Mouse (Mus musculus) heart, embryonic 11.5 days (tissue): ENCODE results near the gene Gpr61. TPM values are rescaled to one million over a fixed set of nuclear protein-coding genes. Genes with fewer than 3 reads are reported as not detected.

Experiments
- ATAC-seq: fragments of 200-750 bp; cut with Nextera tagmentation; replicated peaks from 2 replicates; pipeline ENCODE4 v1.8.0; 2017; ENCODE audit warnings: moderate library complexity; ENCODE audit not compliant: insufficient number of reproducible peaks, low FRiP score, low TSS enrichment
- H3K27ac ChIP-seq: fragments of 300-500 bp; sonication (generic); 2 replicates; pipeline ENCODE4 v1.5.1; 2014; ENCODE audit warnings: mild to moderate bottlenecking, low read depth, low read length
- H3K27me3 ChIP-seq: fragments of 300-500 bp; sonication (generic); 2 replicates; pipeline ENCODE4 v1.6.1; 2014; ENCODE audit warnings: mild to moderate bottlenecking, low read length, mixed read lengths; ENCODE audit not compliant: control insufficient read depth, insufficient read depth
- H3K36me3 ChIP-seq: fragments of 300-500 bp; sonication (generic); 2 replicates; pipeline ENCODE4 v1.6.1; 2014; ENCODE audit warnings: mild to moderate bottlenecking, low read length, moderate library complexity, mixed read lengths; ENCODE audit not compliant: control insufficient read depth, insufficient read depth
- H3K4me1 ChIP-seq: fragments of 300-500 bp; sonication (generic); 2 replicates; pipeline ENCODE4 v1.6.1; 2014; ENCODE audit warnings: low read length; ENCODE audit not compliant: control insufficient read depth, insufficient read depth
- H3K4me2 ChIP-seq: fragments of 300-500 bp; sonication (generic); 2 replicates; pipeline ENCODE4 v1.6.1; 2014; ENCODE audit warnings: mild to moderate bottlenecking, moderate library complexity
- H3K4me3 ChIP-seq: fragments of 300-500 bp; sonication (generic); 2 replicates; pipeline ENCODE4 v1.5.1; 2014; ENCODE audit warnings: low read depth, low read length
- H3K9ac ChIP-seq: fragments of 300-500 bp; sonication (generic); 2 replicates; pipeline ENCODE4 v1.6.1; 2014; ENCODE audit warnings: mild to moderate bottlenecking, low read depth, low read length, moderate library complexity
- H3K9me3 ChIP-seq: fragments of 300-500 bp; sonication (generic); replicated peaks from 2 replicates; pipeline ENCODE4 v1.6.1; 2016; ENCODE audit warnings: low read length; ENCODE audit not compliant: control insufficient read depth
- WGBS: fragments of 180-500 bp; shearing (Covaris S2); extraction: QIAGEN DNeasy Blood & Tissue Kit; methylation state at CpG from one replicate; pipeline ENCODE4 v1.1.7; 2014; ENCODE audit not compliant: insufficient replicate concordance; 5-methylcytosine and 5-hydroxymethylcytosine counted together
- polyA plus RNA-seq: library from polyadenylated mRNA; unstranded; fragments of >200 nt; fragmentation: Nextera tagmentation; extraction: Ambion mirVana; gene quantifications from 2 replicates; pipeline ENCODE4 v1.2.1, GENCODE M21; 2014

The Gpr61 gene
- polyA plus RNA-seq, 1 experiment from 2014 or later: 0.16 TPM

DNA sequence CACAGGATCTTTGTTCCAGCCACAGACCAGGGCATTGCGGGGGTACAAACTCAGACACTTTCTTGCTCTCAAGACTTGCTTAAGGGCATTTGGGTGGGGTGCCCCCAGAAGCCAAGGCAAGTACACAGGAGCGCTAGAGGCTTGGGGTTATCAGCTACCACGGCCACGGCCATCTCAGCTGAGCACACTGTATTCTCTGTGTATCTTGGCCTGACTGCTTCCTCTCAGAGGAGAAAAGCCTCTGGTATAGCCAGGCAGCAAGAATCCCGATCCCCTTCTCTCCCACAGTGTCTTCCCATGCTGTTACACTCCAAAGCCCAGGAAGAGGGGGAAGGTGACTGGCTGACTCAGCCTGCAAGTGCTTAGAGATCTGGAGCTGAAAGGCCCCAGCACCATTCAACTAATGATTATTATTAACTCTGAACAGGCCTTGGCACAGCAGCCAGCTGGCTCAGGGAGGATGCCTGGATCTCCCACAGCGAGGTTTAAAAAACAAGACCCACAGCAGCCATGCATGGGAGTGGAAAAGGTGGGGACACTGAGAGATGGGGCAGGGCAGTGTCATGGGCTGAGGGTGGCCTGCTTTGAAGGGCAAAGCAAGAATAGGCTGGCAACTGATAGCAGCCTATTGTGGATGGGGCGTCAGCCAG is 41.4 kb upstream of the Gpr61 start:
- no peak for ATAC-seq
- no peak overlapping the region for H3K27ac ChIP-seq
- peaks cover 6% of the 10 kb centered on the region; the same call in 1 of the 2 replicates for H3K36me3 ChIP-seq
- H3K4me3 ChIP-seq: no peak overlapping the region
- peaks cover 15% of the 10 kb centered on the region for H3K4me1 ChIP-seq
- H3K4me2 ChIP-seq: no peak overlapping the region
- WGBS: 57% methylated on average over 7 of the region's 7 CpGs
- H3K27me3 ChIP-seq: no peaks in the 10 kb centered on the region
- H3K9me3 ChIP-seq: no peaks in the 10 kb centered on the region
- H3K9ac ChIP-seq: no peak overlapping the region

DNA sequence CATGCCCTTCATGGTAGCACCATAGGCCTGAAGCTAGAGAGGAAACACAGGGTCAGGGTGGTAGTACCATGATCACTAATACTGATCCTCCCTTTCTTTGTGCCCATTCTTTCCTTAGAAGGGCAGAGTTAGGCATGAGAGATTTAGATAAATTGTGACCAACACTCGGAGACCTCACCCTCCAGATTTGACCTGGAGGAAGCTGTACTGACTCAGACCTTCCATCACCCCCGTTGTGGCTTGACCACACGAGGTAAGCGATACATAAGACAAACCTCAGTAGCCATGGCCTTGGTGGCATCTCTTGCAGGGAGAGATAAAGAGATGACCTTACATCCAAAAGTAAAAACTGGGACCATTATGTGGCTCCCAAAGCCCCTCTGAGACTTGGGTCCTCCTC is 40.6 kb upstream of the Gpr61 start:
- peaks cover 6% of the 10 kb centered on the region; the same call in 1 of the 2 replicates for H3K36me3 ChIP-seq
- H3K27me3 ChIP-seq: no peaks in the 10 kb centered on the region
- no peak for ATAC-seq
- H3K27ac ChIP-seq: no peak overlapping the region
- 78% methylated on average over 4 of the region's 4 CpGs for WGBS
- H3K9ac ChIP-seq: no peak overlapping the region
- peaks cover 14% of the 10 kb centered on the region for H3K4me1 ChIP-seq
- no peaks in the 10 kb centered on the region for H3K9me3 ChIP-seq
- H3K4me2 ChIP-seq: no peak overlapping the region
- no peak overlapping the region for H3K4me3 ChIP-seq

DNA sequence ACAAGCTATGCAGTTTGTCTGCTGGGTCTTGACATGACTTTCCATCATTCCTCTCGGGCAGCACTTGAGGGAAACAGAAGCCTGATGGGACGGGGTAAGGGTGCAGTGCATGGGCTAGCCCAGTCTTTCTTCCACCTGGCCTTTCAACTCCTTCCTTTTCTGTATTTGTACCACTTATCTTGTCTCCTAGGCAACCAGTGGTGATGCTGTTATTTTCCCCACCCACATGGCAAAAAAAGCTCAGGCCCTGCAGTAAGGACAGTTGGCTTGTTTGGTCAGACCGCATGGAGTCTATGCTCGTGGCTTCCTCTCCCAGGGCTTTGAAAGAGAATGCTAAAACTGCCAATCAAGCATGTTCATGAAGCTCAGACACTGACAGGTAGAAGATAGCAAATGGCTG is 39.0 kb upstream of the Gpr61 start:
- Histone ChIP-seq H3K27ac (no peak overlapping the region), H3K9ac (no peak overlapping the region), H3K4me1 (peaks cover 19% of the 10 kb centered on the region), H3K27me3 (no peaks in the 10 kb centered on the region), H3K4me3 (no peak overlapping the region), H3K9me3 (no peaks in the 10 kb centered on the region), H3K4me2 (no peak overlapping the region), H3K36me3 (peaks cover 2% of the 10 kb centered on the region; the same call in 1 of the 2 replicates)
- no peak for ATAC-seq
- 46% methylated on average over 4 of the region's 4 CpGs for WGBS

DNA sequence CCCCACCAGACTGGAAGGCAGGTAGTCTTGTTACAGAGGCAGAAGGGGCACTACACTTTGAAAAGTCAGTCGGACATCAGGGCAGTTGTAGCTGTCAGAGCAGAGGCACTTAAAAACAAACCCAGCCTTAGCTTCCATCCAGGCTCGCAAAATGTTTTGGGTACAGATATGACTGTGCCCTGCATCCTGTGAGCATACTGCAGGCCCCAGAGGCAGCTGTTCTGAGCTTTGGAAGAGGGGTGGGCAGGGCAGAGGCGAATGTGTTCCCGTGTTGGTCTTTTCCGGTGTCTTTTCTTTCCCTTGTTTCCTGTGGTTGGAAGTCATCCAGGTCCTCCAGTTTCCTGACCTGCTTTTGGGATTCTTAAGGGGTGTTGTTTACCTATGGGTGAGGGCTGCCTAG is 35.2 kb upstream of the Gpr61 start:
- no peak for ATAC-seq
- 42% methylated on average over 5 of the region's 5 CpGs for WGBS
- Histone ChIP-seq H3K27me3 (peaks cover 21% of the 10 kb centered on the region), H3K9ac (no peak overlapping the region), H3K4me2 (no peak overlapping the region), H3K4me3 (no peak overlapping the region), H3K9me3 (no peaks in the 10 kb centered on the region), H3K36me3 (no peaks in the 10 kb centered on the region), H3K4me1 (peaks cover 11% of the 10 kb centered on the region), H3K27ac (no peak overlapping the region)

DNA sequence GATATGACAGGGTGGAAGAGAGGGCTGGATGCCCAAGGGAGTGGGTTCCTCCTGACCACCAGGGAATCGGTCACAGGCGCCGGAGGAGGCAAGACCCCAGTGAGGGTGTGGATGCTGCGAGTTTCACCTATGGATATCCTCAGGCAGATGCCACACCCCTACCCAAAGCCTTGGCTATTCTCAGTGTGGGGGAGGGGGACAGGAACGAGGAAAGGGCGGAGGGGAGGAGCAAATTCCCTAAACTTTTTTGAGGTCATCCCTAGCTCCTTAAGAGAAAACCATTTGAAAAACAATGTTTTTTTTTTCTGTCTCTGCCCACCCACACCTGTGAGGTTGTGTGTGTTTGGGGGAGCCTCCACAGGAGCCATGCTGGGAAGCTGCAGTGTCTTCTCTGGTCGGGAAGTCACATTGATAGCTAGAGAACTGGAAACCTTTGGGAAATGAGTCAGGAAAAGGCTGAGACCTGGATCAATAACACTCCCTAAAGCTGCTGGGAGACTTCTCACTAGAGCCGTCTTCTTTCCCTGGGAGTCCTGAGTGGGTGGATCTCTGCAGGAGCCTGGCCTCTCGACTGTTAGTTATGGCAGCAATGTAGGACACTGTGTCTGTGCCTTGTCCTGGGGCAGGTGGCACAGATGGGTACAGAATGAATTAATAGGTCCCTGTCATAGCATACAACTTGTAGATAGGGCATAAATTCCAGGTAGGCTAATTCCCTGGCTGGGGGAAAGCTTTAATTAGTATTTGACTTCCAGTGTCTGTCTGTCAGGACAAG is 34.2 kb upstream of the Gpr61 start:
- Histone ChIP-seq H3K36me3 (no peaks in the 10 kb centered on the region), H3K27ac (no peak overlapping the region), H3K9me3 (no peaks in the 10 kb centered on the region), H3K4me3 (no peak overlapping the region), H3K27me3 (peaks cover 21% of the 10 kb centered on the region), H3K9ac (no peak overlapping the region), H3K4me2 (no peak overlapping the region), H3K4me1 (peaks cover 10% of the 10 kb centered on the region)
- 60% methylated on average over 9 of the region's 9 CpGs for WGBS
- ATAC-seq: no peak

DNA sequence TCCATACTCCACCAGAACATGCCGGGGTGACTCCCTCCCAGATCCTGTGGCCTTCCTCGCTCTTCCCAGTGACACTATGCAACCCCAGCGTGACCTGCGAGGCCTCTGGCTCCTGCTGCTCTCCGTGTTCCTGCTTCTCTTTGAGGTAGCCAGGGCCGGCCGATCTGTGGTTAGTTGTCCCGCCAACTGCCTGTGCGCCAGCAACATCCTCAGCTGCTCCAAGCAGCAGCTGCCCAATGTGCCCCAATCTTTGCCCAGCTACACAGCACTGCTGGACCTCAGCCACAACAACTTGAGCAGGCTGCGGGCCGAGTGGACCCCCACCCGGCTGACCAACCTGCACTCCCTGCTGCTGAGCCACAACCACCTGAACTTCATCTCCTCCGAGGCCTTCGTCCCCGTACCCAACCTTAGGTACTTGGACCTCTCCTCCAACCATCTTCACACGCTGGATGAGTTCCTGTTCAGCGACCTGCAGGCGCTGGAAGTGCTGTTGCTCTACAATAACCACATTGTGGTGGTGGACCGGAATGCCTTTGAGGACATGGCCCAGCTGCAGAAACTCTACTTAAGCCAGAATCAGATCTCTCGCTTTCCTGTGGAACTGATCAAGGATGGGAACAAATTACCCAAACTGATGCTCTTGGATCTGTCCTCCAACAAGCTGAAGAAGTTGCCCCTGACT is 32.6 kb upstream of the Gpr61 start:
- no peak for ATAC-seq
- Histone ChIP-seq H3K9me3 (no peaks in the 10 kb centered on the region), H3K27ac (no peak overlapping the region), H3K4me1 (peaks cover 7% of the 10 kb centered on the region; the same call in 1 of the 2 replicates), H3K36me3 (no peaks in the 10 kb centered on the region), H3K4me2 (peak overlapping the region; percentile 88), H3K9ac (no peak overlapping the region), H3K27me3 (peaks cover 21% of the 10 kb centered on the region), H3K4me3 (peak overlapping the region; percentile 74; the same call in 1 of the 2 replicates)
- 54% methylated on average over 20 of the region's 20 CpGs for WGBS

DNA sequence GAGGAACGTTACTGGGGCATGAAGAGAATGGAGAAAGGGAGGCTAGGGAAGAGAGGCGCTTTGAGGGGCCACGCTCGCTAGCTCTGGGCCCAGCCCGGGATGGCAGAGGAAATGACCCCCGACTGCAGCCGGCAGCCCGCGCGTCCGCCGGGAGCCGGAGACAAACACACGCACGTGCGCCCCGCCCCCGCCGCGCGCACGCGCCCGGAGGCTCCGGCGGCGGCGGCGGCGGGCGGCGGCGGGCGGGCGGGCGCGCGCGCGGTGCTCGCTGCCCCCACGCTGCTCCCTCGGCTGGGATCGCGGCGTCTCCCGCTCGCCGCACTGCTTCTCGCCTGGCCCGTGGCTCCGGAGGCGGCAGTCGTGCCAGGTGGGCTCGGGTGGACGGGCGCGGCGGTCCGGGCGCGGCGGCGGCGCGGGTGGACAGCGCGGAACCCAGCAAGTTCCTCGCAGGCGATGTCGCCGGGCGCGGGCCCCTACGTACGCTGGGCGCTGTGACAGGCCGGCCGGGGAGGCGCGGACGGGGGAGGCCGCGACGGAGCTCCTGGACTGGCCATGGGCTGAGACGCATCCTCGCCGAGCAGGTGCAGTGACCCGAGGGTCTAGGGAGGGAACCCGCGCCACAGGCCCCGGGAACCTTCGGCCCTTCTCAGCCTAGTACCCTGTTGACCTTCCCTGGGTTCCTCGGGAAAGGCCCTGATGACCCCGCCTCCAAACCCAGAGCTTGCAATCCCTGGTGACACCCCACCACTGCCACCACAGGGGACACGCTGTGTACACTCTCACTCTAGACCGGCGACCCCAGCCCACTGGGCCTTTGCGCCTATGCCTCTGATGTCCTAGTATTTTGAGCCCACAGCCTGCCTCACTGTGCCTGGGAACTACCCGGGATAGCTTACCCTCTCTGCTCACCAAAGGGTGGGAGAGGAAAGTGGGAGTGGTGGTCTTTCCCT is 31.7 kb upstream of the Gpr61 start, which contains the start of gene Amigo1:
Amigo1 (plus strand) TSS at position 238 of the 950 bp plus-strand sequence.
- Histone ChIP-seq H3K27me3 (peaks cover 21% of the 10 kb centered on the region), H3K36me3 (no peaks in the 10 kb centered on the region), H3K4me3 (peak within 1 kb of the TSS; percentile 74), H3K27ac (no peak within 1 kb of the TSS), H3K9ac (peak within 1 kb of the TSS; percentile 80), H3K9me3 (no peaks in the 10 kb centered on the region), H3K4me2 (peak within 1 kb of the TSS; percentile 88), H3K4me1 (peaks cover 7% of the 10 kb centered on the region; the same call in 1 of the 2 replicates)
- peak; percentile 53 for ATAC-seq
- 1% methylated on average over 69 of the region's 100 CpGs for WGBS
